Mouse (Mus musculus): ENCODE measurements around the gene Jpt1. TPM values are rescaled to one million over a fixed set of nuclear protein-coding genes. Genes with fewer than 3 reads are reported as not detected.
"Not testable (repeated sequence)": the region's sequence is repeated elsewhere in the genome, so short reads cannot be mapped to it uniquely, and the experiment has no call there.

Jpt1 gene
- total RNA-seq, 4 experiments from 2014 or later: 125 to 152 (median 137) TPM

- no peak for DNase-seq (ENCODE audit: low spot score in 2 of 2)
These were observed 38.4 kb downstream of the Jpt1 start for GRCm38 (mm10) chr11:115475758-115476237.

DNA sequence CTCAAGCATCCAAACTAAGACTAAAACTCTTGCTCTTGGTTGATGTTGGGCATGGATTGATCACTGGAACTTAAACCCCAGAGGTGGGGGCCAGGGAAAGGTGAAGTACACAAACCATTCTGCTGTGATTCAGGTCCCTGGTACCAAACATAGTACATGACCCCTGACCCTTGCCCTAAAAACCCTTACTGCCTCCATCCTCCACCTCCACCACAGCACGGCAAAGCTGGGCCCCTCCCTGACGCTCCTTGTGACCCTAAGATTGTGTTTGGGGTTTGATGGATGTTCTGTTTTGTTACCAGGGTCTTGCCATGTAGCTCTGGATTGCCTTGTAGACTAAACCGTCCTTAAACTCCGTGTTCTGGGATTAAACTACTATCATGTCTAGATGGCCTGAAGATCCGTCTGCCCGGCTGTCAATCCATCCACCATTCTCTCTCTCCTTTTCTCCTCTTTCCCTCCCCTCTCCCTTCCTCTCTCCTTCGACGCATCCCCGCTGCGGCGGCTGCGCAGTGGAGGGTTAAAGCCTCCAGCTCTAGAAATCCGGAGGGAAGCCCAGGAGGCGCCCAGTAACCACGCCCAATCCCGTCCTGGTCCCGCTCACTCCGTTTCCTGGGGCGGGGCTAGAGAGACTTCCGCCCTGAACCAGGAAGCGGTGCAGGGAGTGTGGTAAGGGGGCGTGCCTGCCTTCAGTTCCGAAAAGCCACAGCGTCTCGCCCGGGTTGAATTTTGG lies 39.0 kb downstream of the Jpt1 start, which contains the start of gene Armc7:
Gene Armc7 (plus strand): TSS at position 643 of the 733 bp plus-strand sequence.
- DNase-seq (ENCODE audit: low spot score in 2 of 2): peak; percentile 85 to 91

GRCm38 (mm10) chr11:115473626-115474275 lies 40.4 kb downstream of the Jpt1 start:
- peak; percentile 94 to 99 for DNase-seq (ENCODE audit: low spot score in 2 of 2)

DNA sequence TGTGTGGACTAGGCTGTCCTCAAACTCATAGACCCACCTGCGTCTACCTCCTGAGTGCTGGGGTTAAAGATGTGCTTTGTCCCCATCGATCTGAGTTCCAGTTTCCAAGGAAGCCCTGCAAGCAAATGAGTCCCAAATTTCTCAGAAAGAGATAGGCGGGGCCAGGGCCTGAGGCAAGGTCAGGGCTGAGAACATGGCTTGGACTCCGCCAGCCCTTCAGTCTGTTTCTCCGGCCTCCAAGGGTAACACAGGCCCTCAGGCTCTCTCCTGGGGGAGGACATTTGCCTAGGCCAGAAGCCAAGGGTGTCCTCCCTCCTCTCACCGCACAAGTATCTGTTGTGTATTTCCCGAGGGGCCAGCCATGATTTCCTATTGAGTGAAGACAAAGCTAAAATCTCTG lies 42.0 kb downstream of the Jpt1 start:
- no peak for DNase-seq (ENCODE audit: low spot score in 2 of 2)

GRCm38 (mm10) chr11:115467217-115467618 lies 47.0 kb downstream of the Jpt1 start:
- no peak for DNase-seq (ENCODE audit: low spot score in 2 of 2)

GRCm38 (mm10) chr11:115464851-115465250 lies 49.3 kb downstream of the Jpt1 start:
- DNase-seq (ENCODE audit: low spot score in 2 of 2): no peak

DNA sequence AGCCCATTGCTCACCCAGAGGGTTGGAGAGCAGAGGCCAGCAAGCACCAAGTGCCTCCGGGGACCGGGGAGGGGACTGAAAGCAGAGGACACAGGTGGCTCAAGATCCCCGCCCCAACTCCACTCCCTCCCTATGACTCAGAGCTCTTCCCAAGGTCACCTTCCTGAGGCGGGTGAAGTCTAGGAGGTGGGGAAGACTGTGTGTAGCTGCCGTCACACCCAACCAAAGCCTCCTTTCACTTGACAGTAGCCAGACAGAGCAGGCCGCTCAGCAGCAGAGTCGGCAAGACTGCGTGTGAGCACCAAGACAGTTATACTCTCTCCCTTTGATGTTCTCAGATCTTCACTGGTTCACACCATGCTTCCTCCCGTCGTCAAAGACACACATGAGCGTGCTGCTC lies 50.8 kb downstream of the Jpt1 start:
- DNase-seq (ENCODE audit: low spot score in 2 of 2): no peak

DNA sequence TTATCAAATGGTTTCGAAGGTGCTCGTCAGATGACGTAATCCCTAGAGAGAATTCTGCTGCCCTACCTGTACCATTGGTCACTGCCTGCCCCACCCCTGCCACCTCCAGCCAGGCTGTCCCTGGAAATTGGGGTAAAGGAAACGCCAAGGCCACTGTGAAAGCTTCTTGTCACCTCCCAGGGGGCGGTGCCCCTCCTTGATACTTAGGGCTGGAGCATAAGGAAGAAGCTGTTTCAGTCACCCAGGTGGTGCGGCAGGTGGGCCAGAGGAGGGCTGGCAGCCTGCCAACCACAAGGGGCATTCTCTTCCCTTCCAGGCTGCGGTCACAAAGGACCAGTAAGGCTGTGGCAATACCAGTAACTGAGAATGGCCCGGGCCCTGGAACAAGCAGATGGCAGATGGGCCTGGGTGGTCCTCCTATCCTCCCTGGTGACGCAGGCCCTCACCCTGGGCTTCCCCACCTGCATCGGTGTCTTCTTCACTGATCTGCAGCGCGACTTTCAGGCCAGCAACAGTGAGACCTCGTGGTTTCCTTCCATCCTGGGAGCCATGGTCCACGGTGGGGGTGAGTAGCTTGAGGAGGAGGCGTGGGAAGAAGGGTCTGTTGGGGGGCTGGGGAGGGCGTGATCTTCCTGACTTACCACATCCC lies 51.8 kb downstream of the Jpt1 start, which contains the start of gene Slc16a5:
Gene Slc16a5 (plus strand): TSS at position 232 of the 649 bp plus-strand sequence.
- DNase-seq (ENCODE audit: low spot score in 2 of 2): no peak

- DNase-seq (ENCODE audit: low spot score in 2 of 2): no peak
These were observed 52.3 kb downstream of the Jpt1 start for GRCm38 (mm10) chr11:115461846-115462242.

DNA sequence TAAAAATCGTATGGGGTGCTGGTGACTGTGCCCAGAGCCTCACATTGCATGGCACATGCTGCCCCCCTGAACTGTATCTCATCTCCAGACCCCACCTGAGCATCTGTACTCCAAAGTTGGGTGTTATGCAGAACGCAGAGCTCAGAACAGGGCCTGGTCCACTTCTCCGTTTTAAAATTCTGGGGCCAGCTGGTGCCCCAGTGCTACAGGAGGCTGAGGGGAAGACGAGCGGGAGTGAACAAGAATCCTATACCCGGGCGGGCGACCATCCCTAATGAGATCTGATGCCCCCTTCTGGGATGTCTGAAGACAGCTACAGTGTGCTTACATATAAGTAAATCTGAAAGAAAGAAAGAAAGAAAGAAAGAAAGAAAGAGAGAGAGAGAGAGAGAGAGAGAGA lies 53.2 kb downstream of the Jpt1 start:
- no peak for DNase-seq (ENCODE audit: low spot score in 2 of 2)

DNA sequence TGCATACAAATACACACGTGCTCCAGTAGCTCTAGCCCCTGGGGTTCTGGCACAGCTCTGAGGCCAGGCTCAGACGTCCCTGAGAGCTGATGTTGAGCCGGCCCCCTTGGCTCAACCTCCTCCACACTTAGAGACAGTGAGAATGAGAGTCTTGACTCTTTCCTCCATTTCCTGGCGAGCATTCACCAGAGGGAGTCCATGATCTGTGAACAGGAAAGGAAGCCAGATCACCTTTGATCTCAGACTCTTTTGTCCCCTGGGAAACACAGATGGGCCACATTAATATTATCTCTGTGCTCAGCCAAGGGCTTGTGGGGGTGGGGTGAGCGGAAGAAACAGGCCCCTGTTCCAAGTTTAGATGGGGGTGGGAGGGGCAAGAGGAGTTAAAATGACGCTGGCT lies 56.8 kb downstream of the Jpt1 start:
- no peak for DNase-seq (ENCODE audit: low spot score in 2 of 2)

- DNase-seq (ENCODE audit: low spot score in 2 of 2): no peak
These were observed 58.0 kb downstream of the Jpt1 start for GRCm38 (mm10) chr11:115456182-115456581.

GRCm38 (mm10) chr11:115455619-115456018 lies 58.6 kb downstream of the Jpt1 start:
- DNase-seq (ENCODE audit: low spot score in 2 of 2): no peak

DNA sequence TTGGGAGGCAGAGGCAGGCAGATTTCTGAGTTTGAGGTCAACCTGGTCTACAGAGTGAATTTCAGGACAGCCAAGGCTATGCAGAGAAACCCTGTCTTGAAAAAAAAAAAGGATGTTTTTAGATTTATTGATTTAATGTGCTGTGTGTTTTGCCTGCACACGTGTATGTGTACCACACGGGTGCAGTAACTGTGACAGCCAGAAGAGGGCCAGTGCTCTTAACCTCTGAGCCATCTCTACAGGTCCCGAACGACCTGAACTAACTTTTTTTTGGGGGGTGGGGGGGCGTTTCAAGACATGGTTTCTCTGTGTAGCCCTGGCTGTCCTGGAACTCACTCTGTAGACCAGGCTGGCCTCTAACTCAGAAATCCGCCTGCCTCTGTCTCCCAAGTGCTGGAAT lies 59.4 kb downstream of the Jpt1 start:
- not testable (repeated sequence) for DNase-seq (ENCODE audit: low spot score in 2 of 2)

- no peak for DNase-seq (ENCODE audit: low spot score in 2 of 2)
These were observed 60.9 kb downstream of the Jpt1 start for GRCm38 (mm10) chr11:115453306-115453705.

- DNase-seq (ENCODE audit: low spot score in 2 of 2): no peak
These were observed 61.8 kb downstream of the Jpt1 start for GRCm38 (mm10) chr11:115452281-115452860.

- no peak for DNase-seq (ENCODE audit: low spot score in 2 of 2)
These were observed 62.4 kb downstream of the Jpt1 start for GRCm38 (mm10) chr11:115451781-115452241.

- no peak for DNase-seq (ENCODE audit: low spot score in 2 of 2)
These were observed 64.0 kb downstream of the Jpt1 start for GRCm38 (mm10) chr11:115450176-115450575.

- no peak for DNase-seq (ENCODE audit: low spot score in 2 of 2)
These were observed 65.2 kb downstream of the Jpt1 start for GRCm38 (mm10) chr11:115448998-115449397.

DNA sequence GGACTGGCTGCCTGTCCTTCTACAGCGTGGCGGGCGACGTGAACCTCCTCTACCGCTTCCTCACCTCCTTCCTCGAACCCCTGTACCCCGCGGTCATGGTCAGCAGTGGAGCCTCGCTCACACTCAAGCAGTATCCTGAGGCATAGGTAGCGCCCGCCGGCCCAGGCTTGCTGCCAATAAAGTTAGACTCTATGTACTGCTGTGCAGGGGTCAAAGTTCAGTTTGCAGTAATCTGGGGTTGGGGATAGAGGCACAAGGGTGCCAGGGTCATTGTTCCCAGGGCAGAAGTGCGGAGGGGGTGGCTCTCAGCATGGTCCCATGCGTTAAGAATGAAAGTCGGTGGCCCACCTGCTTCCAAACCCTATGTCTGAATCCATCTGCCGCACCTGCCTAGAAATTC lies 66.1 kb downstream of the Jpt1 start:
- no peak for DNase-seq (ENCODE audit: low spot score in 2 of 2)

All from left cerebral cortex, adult 8-10 months (tissue).